Mouse (Mus musculus): ENCODE data around the gene Arhgap33. TPM values are rescaled to one million over a fixed set of nuclear protein-coding genes. Genes with fewer than 3 reads are reported as not detected.

The Arhgap33 gene
- polyA plus RNA-seq, 1 experiment, result 78.5 TPM

DNA sequence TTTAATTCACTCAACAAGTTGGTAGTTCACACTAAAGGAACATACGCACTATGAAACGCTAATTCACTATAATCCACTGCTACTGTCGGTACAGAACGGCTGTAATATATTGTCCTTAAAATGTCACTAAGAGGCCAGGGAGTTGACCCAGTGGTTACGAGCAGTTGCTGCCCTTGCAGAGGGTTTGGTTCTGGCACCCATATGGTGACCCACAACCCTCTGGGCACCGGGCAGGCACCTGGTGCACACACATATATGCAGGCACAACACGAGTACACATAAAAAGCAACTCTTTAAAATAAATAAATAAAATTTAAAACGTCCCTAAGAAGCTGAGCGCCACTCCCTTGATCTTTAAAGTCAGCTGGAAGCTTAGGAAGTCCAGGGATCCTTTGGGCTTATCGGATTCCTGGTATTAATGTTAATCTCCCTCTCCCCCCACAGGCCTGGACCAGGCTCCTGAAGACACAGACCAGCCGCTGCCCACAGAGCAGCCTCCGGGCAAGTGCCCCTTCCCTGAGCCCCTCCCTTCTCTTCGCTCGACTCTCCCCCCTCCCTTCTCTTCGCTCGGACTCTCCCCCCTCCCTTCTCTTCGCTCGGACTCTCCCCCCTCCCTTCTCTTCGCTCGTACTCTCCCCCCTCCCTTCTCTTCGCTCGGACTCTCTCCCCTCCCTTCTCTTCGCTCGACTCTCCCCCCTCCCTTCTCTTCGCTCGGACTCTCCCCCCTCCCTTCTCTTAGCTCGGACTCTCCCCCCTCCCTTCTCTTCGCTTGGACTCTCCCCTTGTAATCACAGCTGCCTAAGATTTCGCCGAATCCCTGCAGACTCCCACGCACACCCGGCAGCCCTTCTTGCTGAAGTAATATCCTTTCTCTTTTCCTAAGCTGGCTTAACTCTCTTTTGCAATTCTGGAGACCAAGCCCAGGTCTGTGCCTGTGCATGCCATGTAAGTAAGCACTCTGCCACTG, 57.2 kb downstream of the Arhgap33 start:
- TF ChIP-seq GATA1 (IDR thresholded peaks at IDR 0.05; ENCODE audit: low read length), result no peak

DNA sequence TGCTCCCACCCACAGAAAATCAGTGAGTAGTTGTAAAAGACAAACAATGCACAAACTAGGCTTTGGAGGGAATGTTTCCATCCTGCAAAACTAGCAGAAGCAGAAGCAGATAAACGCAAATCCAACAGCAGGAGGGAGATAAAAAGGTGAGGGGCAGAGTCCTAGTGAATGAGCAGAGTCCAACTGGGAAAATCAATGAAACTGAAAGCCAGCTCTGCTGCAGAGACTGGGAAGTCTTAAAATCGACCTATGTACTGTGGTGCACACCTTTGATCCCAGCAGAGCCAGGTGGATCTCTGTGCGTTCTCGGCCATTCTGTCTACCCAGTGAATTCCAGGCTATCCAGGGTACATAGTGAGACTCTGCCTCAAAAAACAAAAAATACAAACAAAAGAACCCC, 59.9 kb downstream of the Arhgap33 start:
- no peak for TF ChIP-seq GATA1 (IDR thresholded peaks at IDR 0.05; ENCODE audit: low read length)

GRCm38 (mm10) chr7:30472411-30472810, 62.4 kb downstream of the Arhgap33 start:
- no peak for TF ChIP-seq GATA1 (IDR thresholded peaks at IDR 0.05; ENCODE audit: low read length)

Other genes with a start within 250 kb of the Arhgap33 start
- gene Clip3, start 243.3 kb downstream of the Arhgap33 start, polyA plus RNA-seq (2012), result 0.24 TPM in 1 of 2 replicates, not detected in the other
- gene Alkbh6, start 226.3 kb downstream of the Arhgap33 start, polyA plus RNA-seq (2012), result 59.9 and 74.5 TPM in 2 replicates
- 7.1 and 8.8 TPM in 2 replicates for gene Syne4, start 220.3 kb downstream of the Arhgap33 start, polyA plus RNA-seq (2012)
- 0.39 and 0.44 TPM in 2 replicates for gene E130208F15Rik, start 213.3 kb downstream of the Arhgap33 start, polyA plus RNA-seq (2012)
- gene Sdhaf1, start 211.2 kb downstream of the Arhgap33 start, polyA plus RNA-seq (2012), result 23.4 and 30.5 TPM in 2 replicates
- gene Lrfn3, start 172.3 kb downstream of the Arhgap33 start, polyA plus RNA-seq (2012), result not detected in 2 replicates
- 0.25 TPM in 1 of 2 replicates, not detected in the other for gene Tyrobp, start 121.3 kb downstream of the Arhgap33 start, polyA plus RNA-seq (2012)
- gene Hcst, start 115.2 kb downstream of the Arhgap33 start, polyA plus RNA-seq (2012), result not detected in 2 replicates
- 0.12 and 0.16 TPM in 2 replicates for gene Nfkbid, start 113.3 kb downstream of the Arhgap33 start, polyA plus RNA-seq (2012)
- gene Aplp1, start 89.5 kb downstream of the Arhgap33 start, polyA plus RNA-seq (2012), result not detected in 2 replicates
- gene Kirrel2, start 77.4 kb downstream of the Arhgap33 start, polyA plus RNA-seq (2012), result not detected in 2 replicates
- not detected in 2 replicates for gene Nphs1, start 76.7 kb downstream of the Arhgap33 start, polyA plus RNA-seq (2012)
- not detected in 2 replicates for gene Prodh2, start 41.4 kb downstream of the Arhgap33 start, polyA plus RNA-seq (2012)
- 17.1 and 19.6 TPM in 2 replicates for gene Hspb6, start 17.1 kb upstream of the Arhgap33 start, polyA plus RNA-seq (2012)
- 32.5 and 41.8 TPM in 2 replicates for gene Proser3, start 17.2 kb upstream of the Arhgap33 start, polyA plus RNA-seq (2012)
- gene Lin37, start 24.8 kb upstream of the Arhgap33 start, polyA plus RNA-seq (2012), result 145 and 158 TPM in 2 replicates
- gene U2af1l4, start 28.2 kb upstream of the Arhgap33 start, polyA plus RNA-seq (2012), result 85.2 and 111 TPM in 2 replicates
- 2.4 and 5.3 TPM in 2 replicates for gene Gm49396, start 28.3 kb upstream of the Arhgap33 start, polyA plus RNA-seq (2012)
- gene Psenen, start 28.6 kb upstream of the Arhgap33 start, polyA plus RNA-seq (2012), result 49.9 and 57.2 TPM in 2 replicates
- 3.7 and 8.3 TPM in 2 replicates for gene Igflr1, start 30.4 kb upstream of the Arhgap33 start, polyA plus RNA-seq (2012)
- 137 and 147 TPM in 2 replicates for gene Kmt2b, start 53.7 kb upstream of the Arhgap33 start, polyA plus RNA-seq (2012)
- gene Zbtb32, start 63.8 kb upstream of the Arhgap33 start, polyA plus RNA-seq (2012), result 0.31 and 0.49 TPM in 2 replicates
- gene Upk1a, start 77.8 kb upstream of the Arhgap33 start, polyA plus RNA-seq (2012), result 1.4 and 2.7 TPM in 2 replicates
- gene Cox6b1, start 91.1 kb upstream of the Arhgap33 start, polyA plus RNA-seq (2012), result 98.1 and 264 TPM in 2 replicates
- not detected in 2 replicates for gene Etv2, start 100.8 kb upstream of the Arhgap33 start, polyA plus RNA-seq (2012)
- 415 and 519 TPM in 2 replicates for gene Rbm42, start 115.3 kb upstream of the Arhgap33 start, polyA plus RNA-seq (2012)
- gene Haus5, start 129.9 kb upstream of the Arhgap33 start, polyA plus RNA-seq (2012), result 38.7 and 69.6 TPM in 2 replicates
- not detected in 2 replicates for gene Pmis2, start 136.5 kb upstream of the Arhgap33 start, polyA plus RNA-seq (2012)
- gene 2200002J24Rik, start 163.9 kb upstream of the Arhgap33 start, polyA plus RNA-seq (2012), result not detected in 2 replicates
- gene Atp4a, start 177.1 kb upstream of the Arhgap33 start, polyA plus RNA-seq (2012), result not detected in 2 replicates
- 197 and 201 TPM in 2 replicates for gene Tmem147, start 194.5 kb upstream of the Arhgap33 start, polyA plus RNA-seq (2012)
- not detected in 2 replicates for gene Gapdhs, start 208.6 kb upstream of the Arhgap33 start, polyA plus RNA-seq (2012)
- gene Sbsn, start 216.4 kb upstream of the Arhgap33 start, polyA plus RNA-seq (2012), result 5.3 and 6.4 TPM in 2 replicates
- gene Dmkn, start 228.7 kb upstream of the Arhgap33 start, polyA plus RNA-seq (2012), result 0.17 TPM in 1 of 2 replicates, not detected in the other